Mouse (Mus musculus) Patski (cell line): ENCODE data around the gene Mllt6. TPM values are rescaled to one million over a fixed set of nuclear protein-coding genes. Genes with fewer than 3 reads are reported as not detected.
"Not testable (repeated sequence)": the region's sequence is repeated elsewhere in the genome, so short reads cannot be mapped to it uniquely, and the experiment has no call there.

Source experiments
- ATAC-seq: fragments of 100-300 bp; one replicate; pipeline ENCODE4 v1.8.0; 2021
- CTCF ChIA-PET: fragments of 350-600 bp; sonication (Branson Sonifier 250); formaldehyde crosslinking; loops from one replicate; lab custom pipeline; 2022; ENCODE audit warnings: inconsistent platforms; lab: Charles Lee
- POLR2A ChIA-PET: fragments of 350-600 bp; sonication (Branson Sonifier 250); formaldehyde crosslinking; loops from one replicate; lab custom pipeline; 2022; ENCODE audit warnings: antibody characterized with exemption, inconsistent platforms; lab: Charles Lee
- DNase-seq: peaks from one replicate; pipeline ENCODE4 v3.0.0-alpha.2; 2011; ENCODE audit warnings: low read depth, low spot score
- H3K27me3 ChIP-seq: fragments of 371-371 bp; one replicate; pipeline ENCODE4 v1.5.1; 2021
- CTCF ChIP-seq: fragments of 100-300 bp; IDR thresholded peaks from one replicate; pipeline ENCODE4 v1.5.1; 2021
- in situ Hi-C: fragments of 300-500 bp; cut with MboI; formaldehyde crosslinking; loops from 3 replicates; pipeline ENCODE4 v1.11.1; 2018; ENCODE audit warnings: low pct_unique_long_range_greater_than_20kb, mixed read lengths
- polyA plus RNA-seq: library from polyadenylated mRNA; unstranded; gene quantifications from one replicate; pipeline ENCODE4 v1.2.3, GENCODE M21; 2021

Gene Mllt6
- polyA plus RNA-seq, 1 experiment from 2014 or later, result 28.1 TPM

- peaks cover 13% of the 10 kb centered on the region for H3K27me3 ChIP-seq
- CTCF ChIA-PET, result no interaction called here
- no peak for TF ChIP-seq CTCF
- ATAC-seq (no peak), DNase-seq (no peak)
- in situ Hi-C loops, result no loop called here
- POLR2A ChIA-PET, result no interaction called here
Measured at GRCm38 (mm10) chr11:97628303-97628567, 35.0 kb upstream of the Mllt6 start.

- CTCF ChIA-PET, result interaction anchor here (1.0 to 1.2 kb wide), 2 partner anchors 70 to 108 kb away, joined by 3 read pairs; no protein-coding TSS in a partner anchor
- no peak for DNase-seq
- H3K27me3 ChIP-seq, result peaks cover 13% of the 10 kb centered on the region
Measured at GRCm38 (mm10) chr11:97628568-97629518, 34.4 kb upstream of the Mllt6 start.

GRCm38 (mm10) chr11:97629576-97629975 lies 33.6 kb upstream of the Mllt6 start, which contains the start of gene Epop:
Gene Epop, minus strand, starts transcription at chr11:97629702.
- POLR2A ChIA-PET, result no interaction called here
- H3K27me3 ChIP-seq, result peaks cover 8% of the 10 kb centered on the region
- peak; percentile 34 for DNase-seq
- CTCF ChIA-PET, result interaction anchor here (1.0 to 2.3 kb wide), 4 partner anchors 69 to 109 kb away, joined by 3 to 7 read pairs (median 4); partner anchors contain the start of gene Pcgf2
- TF ChIP-seq CTCF, result no peak
- in situ Hi-C loops, result no loop called here
- ATAC-seq, result peak; percentile 41

More at GRCm38 (mm10) chr11:97628568-97629518, 34.4 kb upstream of the Mllt6 start:
- no peak for ATAC-seq
- in situ Hi-C loops, result no loop called here
- POLR2A ChIA-PET, result no interaction called here
- no peak for TF ChIP-seq CTCF

- H3K27me3 ChIP-seq, result peaks cover 3% of the 10 kb centered on the region
- DNase-seq, result no peak
- ATAC-seq, result no peak
- POLR2A ChIA-PET, result no interaction called here
- in situ Hi-C loops, result loop anchor here (5.0 kb wide), 1 partner anchor 36 kb away; no protein-coding TSS in a partner anchor
- TF ChIP-seq CTCF, result no peak
- CTCF ChIA-PET, result interaction anchor here (1.1 to 2.3 kb wide), 3 partner anchors 14 to 99 kb away, joined by 4 to 7 read pairs (median 5); partner anchors contain the start of gene Pcgf2
Measured at GRCm38 (mm10) chr11:97631046-97631445, 32.2 kb upstream of the Mllt6 start.

GRCm38 (mm10) chr11:97631500-97631899 lies 31.7 kb upstream of the Mllt6 start:
- ChIA-PET POLR2A (no interaction called here), CTCF (interaction anchor here (1.1 to 2.3 kb wide), 3 partner anchors 13 to 100 kb away, joined by 4 to 7 read pairs (median 5); partner anchors contain the start of gene Pcgf2)
- DNase-seq, result no peak
- TF ChIP-seq CTCF, result no peak
- ATAC-seq, result no peak
- in situ Hi-C loops, result loop anchor here (5.0 kb wide), 1 partner anchor 36 kb away; no protein-coding TSS in a partner anchor
- peaks cover 3% of the 10 kb centered on the region for H3K27me3 ChIP-seq

GRCm38 (mm10) chr11:97631938-97632337 lies 31.3 kb upstream of the Mllt6 start:
- DNase-seq, result no peak
- peak; percentile 32 for ATAC-seq
- TF ChIP-seq CTCF, result peak; percentile 92
- H3K27me3 ChIP-seq, result peaks cover 3% of the 10 kb centered on the region
- POLR2A ChIA-PET, result no interaction called here
- in situ Hi-C loops, result loop anchor here (5.0 kb wide), 1 partner anchor 35 kb away; no protein-coding TSS in a partner anchor
- CTCF ChIA-PET, result interaction anchor here (1.0 to 2.3 kb wide), 4 partner anchors 10 to 100 kb away, joined by 3 to 5 read pairs (median 4); partner anchors contain the start of gene Pcgf2

- DNase-seq, POLR2A ChIA-PET, ATAC-seq, H3K27me3 ChIP-seq: not testable (repeated sequence)
- CTCF ChIA-PET, result interaction anchor here (1.0 to 1.5 kb wide), 2 partner anchors 10 to 101 kb away, joined by 3 to 4 read pairs; no protein-coding TSS in a partner anchor
- in situ Hi-C loops, result loop anchor here (5.0 kb wide), 1 partner anchor 35 kb away; no protein-coding TSS in a partner anchor
Measured at GRCm38 (mm10) chr11:97632440-97632839, 30.8 kb upstream of the Mllt6 start.

- in situ Hi-C loops, result no loop called here
- peaks cover 3% of the 10 kb centered on the region for H3K27me3 ChIP-seq
- POLR2A ChIA-PET, result no interaction called here
- no peak for ATAC-seq
- CTCF ChIA-PET, result interaction anchor here (2.7 kb wide), 1 partner anchor 9 kb away, joined by 6 read pairs; no protein-coding TSS in a partner anchor
- no peak for DNase-seq
- TF ChIP-seq CTCF, result no peak
Measured at GRCm38 (mm10) chr11:97635468-97636019, 27.7 kb upstream of the Mllt6 start.

GRCm38 (mm10) chr11:97641668-97642067 lies 21.5 kb upstream of the Mllt6 start:
- H3K27me3 ChIP-seq, result peaks cover 8% of the 10 kb centered on the region
- DNase-seq (no peak), ATAC-seq (no peak)
- TF ChIP-seq CTCF, result no peak
- CTCF ChIA-PET, result interaction anchor here (0.9 to 1.4 kb wide), 2 partner anchors 9 to 45 kb away, joined by 3 to 4 read pairs; no protein-coding TSS in a partner anchor
- in situ Hi-C loops, result no loop called here
- POLR2A ChIA-PET, result no interaction called here

- in situ Hi-C loops, result no loop called here
- ChIA-PET POLR2A (no interaction called here), CTCF (interaction anchor here (0.9 to 1.4 kb wide), 2 partner anchors 10 to 55 kb away, joined by 4 read pairs; no protein-coding TSS in a partner anchor)
- TF ChIP-seq CTCF, result peak; percentile 52
- ATAC-seq (no peak), DNase-seq (no peak)
- peaks cover 7% of the 10 kb centered on the region for H3K27me3 ChIP-seq
Measured at GRCm38 (mm10) chr11:97642746-97643145, 20.5 kb upstream of the Mllt6 start.
